Mouse (Mus musculus) midbrain, embryonic 11.5 days (tissue): ENCODE data around the gene Onecut3. TPM values are rescaled to one million over a fixed set of nuclear protein-coding genes. Genes with fewer than 3 reads are reported as not detected.

Source experiments
- ATAC-seq: fragments of 200-750 bp; cut with Nextera tagmentation; 2 replicates; pipeline ENCODE4 v1.8.0; 2017; ENCODE audit warnings: moderate TSS enrichment, moderate library complexity; ENCODE audit not compliant: low FRiP score
- DNase-seq: peaks from one replicate; pipeline ENCODE4 v3.0.0; 2015; ENCODE audit warnings: low spot score; ENCODE audit errors: missing footprints
- H3K27ac ChIP-seq: fragments of 300-500 bp; sonication (generic); 2 replicates; pipeline ENCODE4 v1.5.1; 2014; ENCODE audit warnings: low read depth, low read length
- H3K27me3 ChIP-seq: fragments of 300-500 bp; sonication (generic); 2 replicates; pipeline ENCODE4 v1.6.1; 2014; ENCODE audit warnings: mild to moderate bottlenecking, low read length, moderate library complexity, mixed read lengths; ENCODE audit not compliant: control insufficient read depth, insufficient read depth
- H3K36me3 ChIP-seq: fragments of 300-500 bp; sonication (generic); 2 replicates; pipeline ENCODE4 v1.6.1; 2014; ENCODE audit warnings: mild to moderate bottlenecking, low read length, moderate library complexity, mixed read lengths; ENCODE audit not compliant: control insufficient read depth, insufficient read depth
- H3K4me1 ChIP-seq: fragments of 300-500 bp; sonication (generic); 2 replicates; pipeline ENCODE4 v1.6.1; 2014; ENCODE audit warnings: low read length; ENCODE audit not compliant: control insufficient read depth, insufficient read depth
- H3K4me2 ChIP-seq: fragments of 300-500 bp; sonication (generic); 2 replicates; pipeline ENCODE4 v1.6.1; 2014; ENCODE audit warnings: mild to moderate bottlenecking, moderate library complexity
- H3K4me3 ChIP-seq: fragments of 300-500 bp; sonication (generic); 2 replicates; pipeline ENCODE4 v1.5.1; 2014; ENCODE audit warnings: low read depth, low read length
- H3K9ac ChIP-seq: fragments of 300-500 bp; sonication (generic); 2 replicates; pipeline ENCODE4 v1.6.1; 2014; ENCODE audit warnings: low read length
- H3K9me3 ChIP-seq: fragments of 300-500 bp; sonication (generic); 2 replicates; pipeline ENCODE4 v1.6.1; 2016; ENCODE audit warnings: low read length; ENCODE audit not compliant: control insufficient read depth
- WGBS: fragments of 180-500 bp; shearing (Covaris S2); extraction: QIAGEN DNeasy Blood & Tissue Kit; methylation state at CpG from one replicate; pipeline ENCODE4 v1.1.7; 2014; 5-methylcytosine and 5-hydroxymethylcytosine counted together
- polyA plus RNA-seq: library from polyadenylated mRNA; unstranded; fragments of >200 nt; fragmentation: Nextera tagmentation; extraction: Ambion mirVana; gene quantifications from 2 replicates; pipeline ENCODE4 v1.2.1, GENCODE M21; 2014

Gene Onecut3
- polyA plus RNA-seq, 1 experiment from 2014 or later, result 2.8 TPM

DNA sequence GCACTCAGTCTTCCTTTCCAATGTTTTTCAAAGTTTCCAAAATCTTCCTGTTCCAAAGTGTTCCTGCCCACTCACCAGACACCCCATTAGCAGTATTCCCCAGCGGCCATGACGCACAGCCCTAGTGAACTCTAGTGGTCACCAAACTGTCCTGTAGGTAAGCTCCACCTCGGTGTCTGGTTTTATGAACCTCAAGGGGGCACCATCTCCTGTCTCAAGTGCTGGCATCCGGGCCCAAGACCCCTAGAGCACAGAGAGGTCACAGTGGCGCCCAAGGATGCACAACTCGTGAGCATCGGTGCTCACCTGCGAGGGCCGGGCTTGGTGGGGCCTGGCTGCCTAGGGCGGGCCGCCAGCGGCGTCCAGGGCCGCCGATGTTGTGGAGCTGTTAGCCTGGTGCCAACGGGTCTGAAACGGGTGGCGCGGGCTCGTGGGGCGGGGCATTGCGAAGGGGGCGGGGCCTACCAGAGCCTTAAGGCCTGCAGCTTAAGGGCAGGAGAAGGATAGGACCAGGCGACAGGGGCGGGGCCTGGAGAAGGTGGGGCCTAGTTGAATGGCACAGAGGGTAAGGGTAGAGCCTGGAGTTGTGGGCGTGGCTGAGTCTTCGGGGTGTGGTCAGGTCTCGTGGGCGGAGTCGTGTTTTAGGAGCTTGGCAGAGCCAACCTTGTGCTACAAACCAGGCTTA lies 44.2 kb downstream of the Onecut3 start, which contains the start of gene Atp8b3:
TSS of gene Atp8b3 (minus strand) at position 415 of the 685 bp plus-strand sequence.
- peak; percentile 78 for ATAC-seq
- DNase-seq, result peak; percentile 94
- Histone ChIP-seq H3K27ac (no peak within 1 kb of the TSS), H3K9me3 (no peaks in the 10 kb centered on the region), H3K36me3 (peaks cover 12% of the 10 kb centered on the region), H3K4me3 (no peak within 1 kb of the TSS), H3K4me1 (peaks cover 4% of the 10 kb centered on the region; the same call in 1 of the 2 replicates), H3K4me2 (peak within 1 kb of the TSS; percentile 30), H3K27me3 (peaks cover 13% of the 10 kb centered on the region; the same call in 1 of the 2 replicates), H3K9ac (no peak within 1 kb of the TSS)
- WGBS, result 2% methylated on average over 30 of the region's 30 CpGs

- Histone ChIP-seq H3K4me3 (no peak overlapping the region), H3K27ac (no peak overlapping the region), H3K36me3 (peaks cover 14% of the 10 kb centered on the region), H3K4me2 (no peak overlapping the region), H3K9ac (no peak overlapping the region), H3K27me3 (peaks cover 13% of the 10 kb centered on the region; the same call in 1 of the 2 replicates), H3K9me3 (no peaks in the 10 kb centered on the region), H3K4me1 (peaks cover 4% of the 10 kb centered on the region; the same call in 1 of the 2 replicates)
- DNase-seq, result no peak
- no peak for ATAC-seq
- WGBS, result 51% methylated on average over 5 of the region's 5 CpGs
Measured at GRCm38 (mm10) chr10:80539493-80539892, 44.9 kb downstream of the Onecut3 start.

GRCm38 (mm10) chr10:80543873-80544272 lies 49.2 kb downstream of the Onecut3 start:
- no peak overlapping the region for H3K9ac ChIP-seq
- no peak overlapping the region for H3K4me2 ChIP-seq
- DNase-seq (no peak), ATAC-seq (no peak)
- H3K9me3 ChIP-seq, result no peaks in the 10 kb centered on the region
- H3K27me3 ChIP-seq, result 0 out of 2 replicates have a peak, but pooled peaks cover under 1% of the 10 kb centered on the region
- H3K27ac ChIP-seq, result no peak overlapping the region
- WGBS, result 94% methylated on average over 14 of the region's 14 CpGs
- H3K36me3 ChIP-seq, result peaks cover 27% of the 10 kb centered on the region
- peaks cover 2% of the 10 kb centered on the region; the same call in 1 of the 2 replicates for H3K4me1 ChIP-seq
- H3K4me3 ChIP-seq, result no peak overlapping the region

GRCm38 (mm10) chr10:80545590-80545989 lies 51.0 kb downstream of the Onecut3 start:
- Histone ChIP-seq H3K27me3 (no peaks in the 10 kb centered on the region), H3K9ac (no peak overlapping the region), H3K4me3 (no peak overlapping the region), H3K4me1 (no peaks in the 10 kb centered on the region), H3K9me3 (no peaks in the 10 kb centered on the region), H3K4me2 (no peak overlapping the region), H3K36me3 (peaks cover 30% of the 10 kb centered on the region), H3K27ac (no peak overlapping the region)
- 90% methylated on average over 8 of the region's 8 CpGs for WGBS
- DNase-seq (no peak), ATAC-seq (no peak)

GRCm38 (mm10) chr10:80546945-80547344 lies 52.3 kb downstream of the Onecut3 start:
- Histone ChIP-seq H3K9me3 (no peaks in the 10 kb centered on the region), H3K27me3 (no peaks in the 10 kb centered on the region), H3K36me3 (peaks cover 29% of the 10 kb centered on the region), H3K27ac (no peak overlapping the region), H3K9ac (no peak overlapping the region), H3K4me2 (no peak overlapping the region), H3K4me1 (no peaks in the 10 kb centered on the region), H3K4me3 (no peak overlapping the region)
- ATAC-seq (no peak), DNase-seq (no peak)
- WGBS, result 97% methylated on average over 4 of the region's 4 CpGs

DNA sequence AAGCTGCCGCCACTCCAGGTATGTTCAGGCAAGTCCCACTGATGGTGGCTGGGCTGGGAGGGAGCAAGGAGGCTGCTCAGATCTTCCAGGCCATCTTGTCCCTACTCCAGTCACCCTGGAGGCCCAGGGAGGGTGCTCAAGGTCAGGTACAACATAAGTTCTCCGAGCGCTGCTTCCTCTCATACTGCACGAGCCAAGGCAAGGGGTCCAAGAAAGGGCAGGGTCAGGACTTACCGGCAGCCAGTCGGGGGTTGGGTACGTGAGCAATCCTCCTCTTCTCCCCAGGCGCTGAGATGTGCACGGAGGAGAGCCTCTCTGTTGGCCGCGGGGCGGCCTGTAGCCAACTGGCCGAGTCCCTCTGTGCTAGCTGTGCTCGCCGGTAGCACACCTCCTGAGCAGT lies 52.9 kb downstream of the Onecut3 start:
- Histone ChIP-seq H3K4me2 (no peak overlapping the region), H3K36me3 (peaks cover 26% of the 10 kb centered on the region), H3K4me1 (no peaks in the 10 kb centered on the region), H3K27me3 (no peaks in the 10 kb centered on the region), H3K4me3 (no peak overlapping the region), H3K27ac (no peak overlapping the region), H3K9me3 (no peaks in the 10 kb centered on the region), H3K9ac (no peak overlapping the region)
- DNase-seq (no peak), ATAC-seq (no peak)
- 89% methylated on average over 15 of the region's 15 CpGs for WGBS

GRCm38 (mm10) chr10:80548428-80549006 lies 53.9 kb downstream of the Onecut3 start:
- H3K27me3 ChIP-seq, result no peaks in the 10 kb centered on the region
- ATAC-seq (peak; percentile 83), DNase-seq (peak; percentile 89)
- no peaks in the 10 kb centered on the region for H3K9me3 ChIP-seq
- no peak overlapping the region for H3K9ac ChIP-seq
- no peak overlapping the region for H3K27ac ChIP-seq
- no peak overlapping the region for H3K4me2 ChIP-seq
- H3K36me3 ChIP-seq, result peaks cover 19% of the 10 kb centered on the region
- no peak overlapping the region for H3K4me3 ChIP-seq
- H3K4me1 ChIP-seq, result no peaks in the 10 kb centered on the region
- 74% methylated on average over 10 of the region's 10 CpGs for WGBS

DNA sequence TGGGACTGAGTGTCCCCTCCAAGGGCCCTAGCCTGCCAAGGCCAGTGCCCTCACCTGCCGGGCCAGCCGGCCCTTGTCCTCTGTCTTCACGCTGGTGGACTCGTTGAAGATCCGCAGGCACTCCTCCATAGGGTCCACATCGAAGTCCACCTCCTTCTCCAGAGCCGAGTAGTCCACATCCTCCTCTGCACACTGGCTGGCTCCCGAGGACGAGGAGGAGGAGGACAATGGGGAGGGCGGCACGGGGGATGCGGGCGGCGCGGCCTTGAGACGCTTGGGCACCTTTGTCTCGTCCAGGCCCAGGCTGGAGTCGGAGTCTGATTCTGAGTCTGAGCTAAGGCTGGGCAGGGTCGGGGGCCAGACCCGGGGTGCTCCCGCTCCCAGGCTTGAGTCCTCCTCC lies 54.6 kb downstream of the Onecut3 start:
- no peaks in the 10 kb centered on the region for H3K4me1 ChIP-seq
- H3K27me3 ChIP-seq, result no peaks in the 10 kb centered on the region
- no peak overlapping the region for H3K9ac ChIP-seq
- 91% methylated on average over 21 of the region's 21 CpGs for WGBS
- DNase-seq (no peak), ATAC-seq (no peak)
- H3K4me2 ChIP-seq, result no peak overlapping the region
- H3K36me3 ChIP-seq, result peaks cover 16% of the 10 kb centered on the region; the same call in 1 of the 2 replicates
- no peak overlapping the region for H3K27ac ChIP-seq
- H3K9me3 ChIP-seq, result no peaks in the 10 kb centered on the region
- no peak overlapping the region for H3K4me3 ChIP-seq

GRCm38 (mm10) chr10:80552364-80552763 lies 57.7 kb downstream of the Onecut3 start:
- WGBS, result 67% methylated on average over 9 of the region's 9 CpGs
- H3K27me3 ChIP-seq, result no peaks in the 10 kb centered on the region
- ATAC-seq, result no peak
- H3K4me2 ChIP-seq, result no peak overlapping the region
- H3K27ac ChIP-seq, result no peak overlapping the region
- H3K4me1 ChIP-seq, result no peaks in the 10 kb centered on the region
- H3K9me3 ChIP-seq, result no peaks in the 10 kb centered on the region
- H3K36me3 ChIP-seq, result peaks cover 4% of the 10 kb centered on the region; the same call in 1 of the 2 replicates
- H3K4me3 ChIP-seq, result no peak overlapping the region
- DNase-seq, result no peak
- no peak overlapping the region for H3K9ac ChIP-seq
